Mouse (Mus musculus): ENCODE data around the gene Galntl6. TPM values are rescaled to one million over a fixed set of nuclear protein-coding genes. Genes with fewer than 3 reads are reported as not detected.

Galntl6 gene
- polyA plus RNA-seq, 1 experiment = not detected

DNA sequence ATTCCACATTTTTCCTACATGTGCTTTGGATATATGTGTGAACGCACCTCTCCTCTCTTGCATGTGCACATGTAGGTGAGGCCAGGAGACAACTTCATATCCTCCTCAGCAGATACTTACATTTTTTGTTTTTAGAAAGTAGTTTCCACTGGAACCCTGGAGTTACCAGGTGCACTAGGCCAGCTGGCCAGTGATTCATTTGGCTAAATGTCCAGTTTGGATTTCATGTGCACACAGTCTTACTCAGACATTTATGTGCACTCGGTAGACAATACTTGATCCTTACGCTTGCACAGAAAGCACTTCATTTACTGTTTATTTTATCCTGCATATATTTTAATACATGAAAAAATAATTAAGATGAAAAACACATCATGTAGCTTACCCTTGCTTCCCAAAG, 21.8 kb downstream of the Galntl6 start:
- Histone ChIP-seq H3K27ac (ENCODE audit: insufficient read depth, low read depth, low read length) (no peak overlapping the region), H3K4me1 (ENCODE audit: control insufficient read depth, insufficient read depth, low read length) (no peaks in the 10 kb centered on the region), H3K4me3 (ENCODE audit: insufficient read depth, low read length) (no peak overlapping the region)
- TF ChIP-seq CTCF (IDR thresholded peaks at IDR 0.05; ENCODE audit: low read depth, low read length) (no peak), POLR2A (IDR thresholded peaks at IDR 0.05; ENCODE audit: borderline replicate concordance, low read depth, low read length) (no peak)

DNA sequence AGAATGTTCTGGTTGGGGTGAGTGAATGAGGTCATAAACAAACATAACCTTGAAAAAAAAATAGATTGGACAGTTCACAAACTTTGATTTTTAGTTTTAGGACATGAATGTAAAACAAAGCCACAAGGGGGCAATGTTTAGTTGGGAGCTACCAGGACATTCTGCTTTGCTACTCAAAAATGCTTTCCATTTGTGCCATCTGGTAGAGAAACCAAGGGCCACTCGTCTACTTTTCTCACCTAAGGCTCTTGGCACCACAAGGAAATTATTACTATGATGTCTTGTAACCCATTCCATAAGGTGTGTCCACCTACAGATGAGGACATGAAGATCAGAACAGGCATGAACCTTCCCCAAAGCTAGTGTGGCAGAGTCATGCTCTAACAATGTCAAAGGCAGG, 26.0 kb downstream of the Galntl6 start:
- Histone ChIP-seq H3K4me3 (ENCODE audit: insufficient read depth, low read length) (no peak overlapping the region), H3K27ac (ENCODE audit: insufficient read depth, low read depth, low read length) (no peak overlapping the region), H3K4me1 (ENCODE audit: control insufficient read depth, insufficient read depth, low read length) (no peaks in the 10 kb centered on the region)
- TF ChIP-seq CTCF (IDR thresholded peaks at IDR 0.05; ENCODE audit: low read depth, low read length) (no peak), POLR2A (IDR thresholded peaks at IDR 0.05; ENCODE audit: borderline replicate concordance, low read depth, low read length) (no peak)

DNA sequence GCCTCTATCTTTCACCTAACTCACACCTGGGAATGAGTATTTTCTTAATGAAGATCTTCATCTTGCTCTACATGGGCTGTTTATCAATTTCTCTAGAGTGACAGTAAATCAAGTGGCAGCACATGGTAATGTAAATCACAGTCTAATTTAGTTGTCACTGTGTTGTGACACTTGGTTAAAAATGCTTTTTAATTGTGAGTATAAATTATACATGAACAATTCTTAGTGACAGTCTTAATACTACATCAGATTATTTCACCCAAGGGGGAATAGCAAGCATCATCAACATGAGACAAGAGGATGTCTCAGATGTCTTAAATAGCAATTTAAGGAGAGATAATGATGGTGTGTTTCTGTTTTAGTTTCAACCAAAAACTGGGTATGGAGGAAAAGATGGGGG, 88.1 kb downstream of the Galntl6 start:
- Histone ChIP-seq H3K27ac (ENCODE audit: insufficient read depth, low read depth, low read length) (no peak overlapping the region), H3K4me1 (ENCODE audit: control insufficient read depth, insufficient read depth, low read length) (no peaks in the 10 kb centered on the region), H3K4me3 (ENCODE audit: insufficient read depth, low read length) (no peak overlapping the region)
- TF ChIP-seq CTCF (IDR thresholded peaks at IDR 0.05; ENCODE audit: low read depth, low read length) (no peak), POLR2A (IDR thresholded peaks at IDR 0.05; ENCODE audit: borderline replicate concordance, low read depth, low read length) (no peak)

DNA sequence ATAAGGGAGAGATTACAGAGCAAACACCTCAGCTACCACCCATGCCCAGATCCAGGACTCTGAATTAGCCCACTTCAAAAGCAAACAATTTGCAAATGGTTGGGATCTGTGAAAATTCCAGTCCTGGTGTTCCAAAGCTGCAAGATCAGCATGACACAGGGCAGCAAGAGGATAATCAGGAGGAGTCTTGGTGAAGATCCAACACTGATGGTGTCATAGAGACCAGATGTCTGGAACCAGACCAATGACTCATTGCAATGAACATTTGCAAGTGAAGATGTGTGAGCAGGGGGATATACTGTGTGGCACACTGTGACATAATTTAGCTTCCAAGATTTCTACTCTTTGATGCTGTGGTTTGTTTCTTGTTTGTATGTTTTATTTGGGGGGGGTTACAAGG, 107.2 kb downstream of the Galntl6 start:
- TF ChIP-seq POLR2A (IDR thresholded peaks at IDR 0.05; ENCODE audit: borderline replicate concordance, low read depth, low read length) (no peak), CTCF (IDR thresholded peaks at IDR 0.05; ENCODE audit: low read depth, low read length) (no peak)
- Histone ChIP-seq H3K4me1 (ENCODE audit: control insufficient read depth, insufficient read depth, low read length) (no peaks in the 10 kb centered on the region), H3K27ac (ENCODE audit: insufficient read depth, low read depth, low read length) (no peak overlapping the region), H3K4me3 (ENCODE audit: insufficient read depth, low read length) (no peak overlapping the region)

DNA sequence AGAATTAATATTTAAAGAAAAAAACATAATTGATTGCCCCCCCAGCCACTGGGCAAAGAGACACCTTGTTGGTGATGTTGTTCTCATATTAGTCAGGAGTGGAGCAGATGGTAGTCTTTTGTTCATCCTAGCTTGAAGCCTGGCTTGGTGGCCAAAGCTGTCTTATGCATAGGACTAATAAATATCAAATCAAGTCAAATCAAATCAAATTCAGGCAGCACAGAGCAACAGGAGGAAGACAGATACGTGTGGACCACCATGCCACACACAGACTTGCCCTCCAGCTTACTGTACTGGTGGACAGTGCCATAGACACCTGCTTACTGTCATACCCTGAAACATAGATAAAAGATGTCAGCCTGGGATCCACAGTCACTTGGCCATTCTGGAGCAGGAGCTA, 110.6 kb downstream of the Galntl6 start:
- TF ChIP-seq CTCF (IDR thresholded peaks at IDR 0.05; ENCODE audit: low read depth, low read length) = no peak
- TF ChIP-seq POLR2A (IDR thresholded peaks at IDR 0.05; ENCODE audit: borderline replicate concordance, low read depth, low read length) = no peak
- Histone ChIP-seq H3K4me1 (ENCODE audit: control insufficient read depth, insufficient read depth, low read length) (no peaks in the 10 kb centered on the region), H3K27ac (ENCODE audit: insufficient read depth, low read depth, low read length) (no peak overlapping the region), H3K4me3 (ENCODE audit: insufficient read depth, low read length) (no peak overlapping the region)

DNA sequence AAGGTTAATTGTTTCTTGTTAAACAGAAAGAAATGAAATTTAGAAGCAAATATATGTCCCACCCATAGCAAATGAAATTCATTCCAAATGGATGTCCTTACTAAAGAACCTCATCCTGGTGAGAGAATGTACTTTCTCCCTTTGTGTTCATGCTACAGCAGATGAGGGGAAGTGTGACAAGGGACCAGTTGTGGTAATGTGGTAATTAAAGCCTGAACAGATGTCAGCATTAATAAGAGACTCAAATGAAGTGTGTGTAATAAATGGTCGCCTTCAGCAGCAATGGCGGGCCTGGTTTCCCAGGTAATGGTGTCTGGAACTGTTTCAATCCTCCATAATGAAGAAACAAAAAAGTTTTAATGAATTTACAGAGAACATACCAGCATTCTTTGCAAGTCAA, 158.7 kb downstream of the Galntl6 start:
- Histone ChIP-seq H3K4me1 (ENCODE audit: control insufficient read depth, insufficient read depth, low read length) (no peaks in the 10 kb centered on the region), H3K4me3 (ENCODE audit: insufficient read depth, low read length) (no peak overlapping the region), H3K27ac (ENCODE audit: insufficient read depth, low read depth, low read length) (no peak overlapping the region)
- TF ChIP-seq POLR2A (IDR thresholded peaks at IDR 0.05; ENCODE audit: borderline replicate concordance, low read depth, low read length) (no peak), CTCF (IDR thresholded peaks at IDR 0.05; ENCODE audit: low read depth, low read length) (no peak)

DNA sequence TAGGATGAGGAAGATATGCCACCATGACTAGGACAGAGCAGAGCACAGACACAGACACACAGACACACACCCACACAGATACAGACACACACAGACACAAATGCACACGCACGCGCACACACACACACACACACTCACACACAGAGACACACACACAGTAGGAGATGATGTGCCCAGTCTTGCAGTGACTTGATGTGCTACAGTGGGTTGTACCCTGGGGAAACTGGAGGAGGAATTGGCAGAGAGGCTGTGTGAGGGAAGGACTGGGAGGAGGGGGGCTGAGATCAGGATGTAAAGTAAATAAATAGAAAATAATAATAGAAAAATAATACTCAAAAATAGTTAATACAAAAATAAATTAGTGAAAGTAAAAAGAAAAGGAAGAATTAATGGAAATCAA, 174.5 kb downstream of the Galntl6 start:
- Histone ChIP-seq H3K4me3 (ENCODE audit: insufficient read depth, low read length) (no peak overlapping the region), H3K27ac (ENCODE audit: insufficient read depth, low read depth, low read length) (no peak overlapping the region), H3K4me1 (ENCODE audit: control insufficient read depth, insufficient read depth, low read length) (no peaks in the 10 kb centered on the region)
- TF ChIP-seq POLR2A (IDR thresholded peaks at IDR 0.05; ENCODE audit: borderline replicate concordance, low read depth, low read length) = no peak
- no peak for TF ChIP-seq CTCF (IDR thresholded peaks at IDR 0.05; ENCODE audit: low read depth, low read length)

DNA sequence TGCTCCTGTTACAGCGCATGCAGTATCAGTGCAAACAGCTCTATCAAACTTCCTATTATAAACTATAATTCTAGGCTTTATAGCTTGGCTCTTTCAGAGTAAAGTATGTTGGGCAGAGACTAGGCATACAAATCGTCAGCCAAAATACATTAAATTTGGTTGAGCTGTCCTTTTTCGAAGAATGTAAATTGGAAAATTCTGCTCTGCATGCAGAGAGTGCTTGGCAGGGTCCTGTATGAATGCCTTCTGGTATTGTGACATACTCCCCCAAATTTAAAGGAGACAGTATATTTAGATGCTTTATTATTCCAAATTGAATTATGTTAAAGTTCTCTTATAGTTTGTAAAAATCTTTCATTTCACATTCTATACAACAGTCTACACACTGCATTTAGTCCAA, 220.7 kb downstream of the Galntl6 start:
- no peaks in the 10 kb centered on the region for H3K4me1 ChIP-seq (ENCODE audit: control insufficient read depth, insufficient read depth, low read length)
- H3K4me3 ChIP-seq (ENCODE audit: insufficient read depth, low read length) = no peak overlapping the region
- no peak overlapping the region for H3K27ac ChIP-seq (ENCODE audit: insufficient read depth, low read depth, low read length)
- TF ChIP-seq CTCF (IDR thresholded peaks at IDR 0.05; ENCODE audit: low read depth, low read length) (no peak), POLR2A (IDR thresholded peaks at IDR 0.05; ENCODE audit: borderline replicate concordance, low read depth, low read length) (no peak)

DNA sequence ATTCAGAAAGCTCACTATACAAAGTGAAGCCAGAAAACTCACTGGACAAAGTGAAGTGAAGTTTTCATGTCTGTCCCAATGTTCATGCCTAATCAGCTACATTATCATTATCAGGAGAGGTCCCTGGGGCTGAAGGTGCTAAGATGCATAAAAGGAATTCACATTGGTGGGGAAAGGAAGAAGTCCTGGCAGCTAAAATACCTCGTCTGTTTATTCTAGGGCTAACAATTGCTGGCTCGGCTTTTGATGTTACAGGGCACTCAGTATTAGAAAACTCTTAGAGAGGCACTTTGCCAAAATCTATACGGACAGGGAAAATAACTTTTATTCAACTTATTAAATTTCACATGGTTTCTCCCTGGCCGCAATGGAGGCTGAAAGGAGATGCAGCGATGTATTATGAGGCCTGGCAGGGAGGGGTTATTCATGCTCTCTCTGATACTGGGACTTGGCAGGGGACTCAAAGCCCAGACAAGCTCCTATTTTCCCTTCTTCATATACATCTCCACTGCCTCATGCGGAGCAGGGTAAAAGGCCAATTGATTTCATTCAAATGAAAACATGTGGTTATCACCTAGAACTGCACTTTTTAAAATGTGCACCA, 234.5 kb downstream of the Galntl6 start:
- H3K4me3 ChIP-seq (ENCODE audit: insufficient read depth, low read length) = no peak overlapping the region

DNA sequence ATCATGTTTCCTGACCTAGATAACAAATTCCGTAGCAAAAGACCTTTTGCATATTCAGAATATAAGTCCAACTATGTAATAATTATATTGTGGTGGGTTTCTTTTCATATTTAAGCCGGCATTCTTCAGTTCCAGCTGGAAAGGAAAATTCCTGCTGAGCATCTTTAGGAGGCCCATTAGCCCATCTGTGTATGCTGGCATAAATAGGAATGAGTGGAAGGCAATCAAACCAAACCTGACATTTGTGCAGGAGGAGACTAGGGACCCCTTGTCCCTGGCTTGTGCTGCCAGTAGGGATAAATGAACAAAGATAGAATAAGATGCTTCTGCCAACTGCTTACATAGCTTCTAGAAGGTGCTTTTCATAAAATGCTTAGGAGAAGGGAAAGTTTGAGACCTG, 243.4 kb downstream of the Galntl6 start:
- no peaks in the 10 kb centered on the region for H3K4me1 ChIP-seq (ENCODE audit: control insufficient read depth, insufficient read depth, low read length)
- no peak for TF ChIP-seq POLR2A (IDR thresholded peaks at IDR 0.05; ENCODE audit: borderline replicate concordance, low read depth, low read length)
- no peak for TF ChIP-seq CTCF (IDR thresholded peaks at IDR 0.05; ENCODE audit: low read depth, low read length)

More for the DNA sequence above, 234.5 kb downstream of the Galntl6 start:
- no peak overlapping the region for H3K27ac ChIP-seq (ENCODE audit: insufficient read depth, low read depth, low read length)
- no peaks in the 10 kb centered on the region for H3K4me1 ChIP-seq (ENCODE audit: control insufficient read depth, insufficient read depth, low read length)
- TF ChIP-seq CTCF (IDR thresholded peaks at IDR 0.05; ENCODE audit: low read depth, low read length) = no peak
- TF ChIP-seq POLR2A (IDR thresholded peaks at IDR 0.05; ENCODE audit: borderline replicate concordance, low read depth, low read length) = no peak

DNA sequence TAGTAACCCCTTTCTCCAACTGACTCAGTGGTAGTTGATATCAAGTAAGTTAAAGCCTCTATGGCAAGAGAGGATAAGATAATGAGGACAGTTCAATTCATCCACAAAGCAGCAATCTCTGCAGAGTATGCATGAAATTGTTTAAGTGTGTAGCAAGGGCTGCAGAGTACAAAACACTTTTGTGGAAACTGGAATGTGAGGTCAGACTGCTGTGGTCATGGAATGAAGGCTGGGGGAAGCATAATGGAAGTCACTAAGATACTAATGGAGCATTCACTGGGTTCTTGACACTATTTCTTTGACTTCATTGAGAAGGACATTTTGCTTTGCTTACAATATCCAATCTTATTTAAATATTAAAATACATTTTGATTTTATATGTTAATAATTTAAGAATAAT, 252.4 kb downstream of the Galntl6 start:
- TF ChIP-seq POLR2A (IDR thresholded peaks at IDR 0.05; ENCODE audit: borderline replicate concordance, low read depth, low read length) (no peak), CTCF (IDR thresholded peaks at IDR 0.05; ENCODE audit: low read depth, low read length) (no peak)
- no peaks in the 10 kb centered on the region for H3K4me1 ChIP-seq (ENCODE audit: control insufficient read depth, insufficient read depth, low read length)
- no peak overlapping the region for H3K4me3 ChIP-seq (ENCODE audit: insufficient read depth, low read length)
- H3K27ac ChIP-seq (ENCODE audit: insufficient read depth, low read depth, low read length) = no peak overlapping the region

More for the DNA sequence above, 243.4 kb downstream of the Galntl6 start:
- Histone ChIP-seq H3K4me3 (ENCODE audit: insufficient read depth, low read length) (no peak overlapping the region), H3K27ac (ENCODE audit: insufficient read depth, low read depth, low read length) (no peak overlapping the region)
